Mouse (Mus musculus): ENCODE results near the gene Nudt19.

GRCm38 (mm10) chr7:35583476-35584025 is 27.4 kb upstream of the Nudt19 start:
- TF ChIP-seq EP300 (IDR thresholded peaks at IDR 0.05; ENCODE audit: insufficient read depth, low read depth, low read length) (no peak), CTCF (IDR thresholded peaks at IDR 0.05; ENCODE audit: low read depth, low read length) (no peak), POLR2A (IDR thresholded peaks at IDR 0.05; ENCODE audit: insufficient read depth, low read length) (no peak)

Measured in ES-Bruce4 (cell line).